Mouse (Mus musculus) brain, embryonic 14.5 days (tissue): ENCODE measurements around the gene Ercc1.

Experiments
- CTCF ChIP-seq: fragments of 200-500 bp; IDR thresholded peaks from 2 replicates; pipeline ENCODE4 v1.5.1; 2012; ENCODE audit warnings: inconsistent platforms, mild to moderate bottlenecking, moderate library complexity, borderline replicate concordance; ENCODE audit not compliant: insufficient read depth, insufficient read length; ENCODE audit errors: extremely low read depth
- POLR2A ChIP-seq: fragments of 200-500 bp; IDR thresholded peaks from 2 replicates; pipeline ENCODE4 v1.6.1; 2012; ENCODE audit warnings: mild to moderate bottlenecking, inconsistent platforms, borderline replicate concordance; ENCODE audit not compliant: poor library complexity, insufficient read depth, insufficient read length, severe bottlenecking; ENCODE audit errors: extremely low read depth

DNA sequence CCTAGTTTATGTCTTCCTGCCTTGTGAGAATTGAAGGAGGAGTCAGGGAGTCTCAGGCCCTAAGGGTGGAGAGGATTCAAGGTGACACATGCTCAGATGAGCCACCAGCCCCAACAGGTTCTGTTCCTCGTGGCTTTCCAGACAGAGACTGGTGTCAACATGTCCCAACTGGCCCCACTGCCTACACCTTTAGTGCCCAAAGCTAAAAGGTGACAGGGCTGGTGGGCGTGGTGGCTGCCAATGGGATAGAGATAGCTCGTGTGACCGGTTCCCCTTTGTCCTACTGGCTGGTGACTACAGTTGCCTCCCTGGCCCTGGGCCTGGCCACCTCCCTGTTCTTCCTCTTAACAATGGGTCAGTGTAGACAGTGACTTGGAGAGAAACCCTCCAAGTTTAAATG, 20.8 kb downstream of the Ercc1 start:
- no peak for TF ChIP-seq CTCF
- no peak for TF ChIP-seq POLR2A
